Mouse (Mus musculus): ENCODE measurements around the gene Klhdc7a. TPM values are rescaled to one million over a fixed set of nuclear protein-coding genes. Genes with fewer than 3 reads are reported as not detected.
A peak's percentile ranks its signal among the peaks of the same experiment; 100 is the strongest.

The Klhdc7a gene
- polyA plus RNA-seq, 1 experiment from 2014 or later, result 0.60 TPM

DNA sequence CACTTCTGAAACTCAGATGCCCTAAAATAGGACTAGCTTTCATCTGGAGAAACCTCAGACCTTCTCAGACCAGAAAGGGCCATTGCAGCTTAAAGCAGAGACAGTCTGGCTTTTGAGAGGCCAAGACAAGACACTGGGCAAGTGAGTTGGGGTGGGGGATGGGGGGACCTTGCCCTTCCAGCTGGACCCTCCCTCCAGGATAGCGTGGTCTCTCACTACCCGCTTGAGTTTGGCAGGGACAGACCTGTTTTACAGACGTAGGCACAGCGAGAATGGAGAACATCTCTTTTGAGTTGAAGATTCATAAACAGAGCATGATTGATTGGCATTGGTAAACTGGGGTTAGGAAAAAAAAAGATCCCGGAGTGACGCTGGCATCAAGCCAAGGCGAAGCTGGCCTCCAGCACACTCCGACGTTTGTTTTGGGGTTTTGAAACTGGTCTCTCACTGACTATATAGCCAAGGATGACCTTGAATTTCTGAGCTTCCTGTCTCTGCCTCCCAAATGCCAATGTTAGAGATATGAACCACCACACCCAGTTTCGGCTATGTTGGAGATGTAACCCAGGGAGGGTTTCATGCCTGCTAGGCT lies 7.0 kb downstream of the Klhdc7a start:
- Histone ChIP-seq H3K9me3 (replicated peaks) (no peaks in the 10 kb centered on the region), H3K27ac (replicated peaks) (no peak overlapping the region), H3K4me2 (replicated peaks) (no peak overlapping the region), H3K9ac (no peak overlapping the region), H3K36me3 (no peaks in the 10 kb centered on the region), H3K4me3 (replicated peaks) (no peak overlapping the region), H3K27me3 (no peaks in the 10 kb centered on the region), H3K4me1 (no peaks in the 10 kb centered on the region)
- ATAC-seq (ENCODE audit: insufficient number of reproducible peaks, low FRiP score, low TSS enrichment, low read depth), result no peak
- WGBS, result 84% methylated on average over 10 of the region's 10 CpGs

DNA sequence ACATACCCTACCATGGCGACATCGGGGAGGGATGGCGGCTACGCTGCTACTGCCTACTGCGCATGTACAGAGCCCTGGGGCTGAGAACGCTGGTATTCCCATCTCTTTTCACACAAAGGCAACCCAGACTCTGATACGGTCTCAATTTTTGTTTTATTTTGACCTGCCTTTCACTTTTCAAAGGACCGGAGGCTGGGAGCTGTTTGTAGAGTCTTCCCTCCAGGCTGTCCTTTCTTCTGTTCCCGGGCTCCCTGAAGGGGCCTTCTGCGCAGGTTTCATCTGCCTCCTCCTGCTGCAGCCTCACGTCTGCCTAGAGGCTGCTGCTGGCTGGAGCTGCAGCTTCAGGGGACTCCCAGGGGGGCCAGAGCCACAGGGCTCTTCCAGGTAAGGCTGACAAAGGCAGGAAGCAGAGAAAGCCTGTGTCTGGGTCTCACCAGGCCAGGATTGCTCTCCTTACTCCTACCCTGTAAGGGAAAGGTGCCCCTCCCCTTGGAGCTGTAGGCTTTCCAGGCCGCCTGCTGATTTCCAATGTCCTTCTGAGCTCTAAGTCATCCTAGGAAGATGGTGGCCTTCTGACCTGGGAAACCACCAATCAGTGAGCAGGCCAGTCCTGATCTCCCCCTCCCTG lies 7.6 kb downstream of the Klhdc7a start:
- ATAC-seq (ENCODE audit: insufficient number of reproducible peaks, low FRiP score, low TSS enrichment, low read depth), result no peak
- no peaks in the 10 kb centered on the region for H3K4me1 ChIP-seq
- H3K27ac ChIP-seq (replicated peaks), result no peak overlapping the region
- H3K4me2 ChIP-seq (replicated peaks), result no peak overlapping the region
- no peak overlapping the region for H3K4me3 ChIP-seq (replicated peaks)
- H3K36me3 ChIP-seq, result no peaks in the 10 kb centered on the region
- H3K27me3 ChIP-seq, result no peaks in the 10 kb centered on the region
- WGBS, result 72% methylated on average over 12 of the region's 12 CpGs
- no peaks in the 10 kb centered on the region for H3K9me3 ChIP-seq (replicated peaks)
- H3K9ac ChIP-seq, result no peak overlapping the region

DNA sequence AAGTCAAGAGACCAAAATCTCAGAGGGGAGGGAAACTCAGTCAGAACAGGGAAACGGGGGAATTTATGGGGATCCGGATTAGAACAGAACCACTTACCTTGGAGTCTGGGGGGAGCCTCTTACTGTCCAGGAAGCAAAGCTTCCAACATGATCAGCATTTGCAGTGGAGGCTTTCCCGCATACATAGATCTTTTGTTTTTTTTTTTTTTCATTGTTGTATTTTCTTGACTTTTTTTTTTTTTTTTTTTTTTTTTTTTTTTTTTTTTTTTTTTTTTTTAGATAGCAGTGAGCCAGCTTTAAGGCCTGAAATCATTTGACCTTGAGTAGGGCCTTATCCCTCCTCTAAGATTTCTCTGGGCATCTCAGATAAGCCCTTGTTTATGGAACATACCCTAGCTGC lies 8.6 kb downstream of the Klhdc7a start:
- no peak for ATAC-seq (ENCODE audit: insufficient number of reproducible peaks, low FRiP score, low TSS enrichment, low read depth)
- 93% methylated on average over 3 of the region's 3 CpGs for WGBS
- Histone ChIP-seq H3K27ac (replicated peaks) (no peak overlapping the region), H3K4me2 (replicated peaks) (no peak overlapping the region), H3K9ac (no peak overlapping the region), H3K4me3 (replicated peaks) (no peak overlapping the region), H3K9me3 (replicated peaks) (no peaks in the 10 kb centered on the region), H3K4me1 (no peaks in the 10 kb centered on the region), H3K27me3 (no peaks in the 10 kb centered on the region), H3K36me3 (no peaks in the 10 kb centered on the region)

DNA sequence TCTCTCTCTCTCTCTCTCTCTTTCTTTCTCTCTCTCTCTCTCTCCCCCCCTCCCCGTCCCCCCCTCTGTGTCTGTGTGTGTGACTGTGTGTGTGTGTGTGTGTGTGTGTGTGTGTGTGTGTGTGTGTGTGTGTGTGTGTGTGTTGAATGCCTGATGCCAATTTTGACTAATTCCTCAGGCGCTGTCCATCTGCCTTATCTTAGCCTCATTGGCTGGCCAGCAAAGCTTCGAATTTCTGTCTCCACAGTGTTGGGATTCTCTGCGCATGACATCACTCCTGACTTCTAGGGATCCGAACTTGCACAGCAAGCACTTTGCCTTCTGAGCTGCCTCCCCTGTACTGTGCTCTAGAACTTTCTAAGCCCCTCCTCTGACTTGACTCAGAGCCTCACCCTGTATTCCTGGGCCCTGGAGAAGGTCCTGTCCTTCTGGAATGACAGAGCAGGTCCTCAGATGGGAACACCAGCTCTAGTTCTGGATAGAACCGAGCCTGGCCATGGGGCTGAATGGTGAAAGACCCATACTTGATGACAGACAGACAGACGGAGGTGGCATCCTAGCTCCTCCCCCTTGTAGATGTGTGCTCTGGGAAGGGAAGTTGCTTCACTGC lies 16.8 kb downstream of the Klhdc7a start:
- ATAC-seq (ENCODE audit: insufficient number of reproducible peaks, low FRiP score, low TSS enrichment, low read depth), result peak; percentile 54; the same call in 1 of the 2 replicates
- H3K36me3 ChIP-seq, result no peaks in the 10 kb centered on the region
- H3K9ac ChIP-seq, result no peak overlapping the region
- no peaks in the 10 kb centered on the region for H3K9me3 ChIP-seq (replicated peaks)
- H3K4me2 ChIP-seq (replicated peaks), result peak overlapping the region; percentile 50; the same call in 1 of the 2 replicates
- no peaks in the 10 kb centered on the region for H3K27me3 ChIP-seq
- H3K4me3 ChIP-seq (replicated peaks), result no peak overlapping the region
- peaks cover 16% of the 10 kb centered on the region for H3K4me1 ChIP-seq
- no peak overlapping the region for H3K27ac ChIP-seq (replicated peaks)
- 45% methylated on average over 6 of the region's 7 CpGs for WGBS

DNA sequence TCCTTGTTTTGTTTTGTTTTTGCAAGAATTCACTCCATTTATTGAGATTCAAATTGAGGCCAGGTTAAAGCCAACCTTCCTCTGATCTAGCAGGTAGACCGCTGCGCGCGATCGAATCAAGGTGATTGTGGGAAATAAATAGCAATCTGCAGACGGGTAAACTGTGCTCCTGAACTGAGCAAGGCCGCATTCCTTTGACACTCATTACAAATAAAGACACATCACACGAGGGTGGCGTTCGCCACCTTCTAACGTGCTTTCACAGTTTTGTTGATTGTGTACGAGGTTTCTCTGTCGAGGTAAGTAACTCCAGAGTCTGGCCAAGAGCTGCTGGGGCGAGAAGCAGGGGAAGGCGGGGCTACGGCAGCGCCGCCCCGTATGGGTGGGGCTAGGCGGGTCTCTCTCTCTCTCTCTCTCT lies 17.4 kb downstream of the Klhdc7a start:
- Histone ChIP-seq H3K27me3 (no peaks in the 10 kb centered on the region), H3K36me3 (no peaks in the 10 kb centered on the region), H3K4me3 (replicated peaks) (peak overlapping the region; percentile 26), H3K27ac (replicated peaks) (no peak overlapping the region), H3K4me2 (replicated peaks) (peak overlapping the region; percentile 50), H3K9ac (no peak overlapping the region), H3K9me3 (replicated peaks) (no peaks in the 10 kb centered on the region), H3K4me1 (peaks cover 16% of the 10 kb centered on the region)
- no peak for ATAC-seq (ENCODE audit: insufficient number of reproducible peaks, low FRiP score, low TSS enrichment, low read depth)
- 1% methylated on average over 20 of the region's 20 CpGs for WGBS

DNA sequence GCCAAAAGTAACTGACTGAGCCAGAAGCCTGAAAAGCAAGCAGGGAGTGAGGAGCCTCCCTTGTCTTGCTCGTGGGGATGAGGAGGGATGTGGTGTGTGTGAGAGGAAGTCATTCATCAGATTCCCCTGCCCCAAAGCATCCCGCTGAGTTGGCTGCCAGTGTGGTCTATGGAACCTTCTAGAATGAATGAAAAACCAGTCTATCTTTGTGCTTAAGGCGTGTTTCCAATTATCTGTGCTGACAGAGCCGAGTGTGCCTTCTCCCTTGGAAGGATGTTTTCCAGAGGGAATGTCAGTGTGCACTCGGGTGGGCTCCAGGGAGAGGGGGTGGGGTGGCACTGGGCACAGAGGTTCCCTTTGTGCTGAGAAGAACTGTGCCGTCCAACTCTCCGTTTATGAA lies 19.2 kb downstream of the Klhdc7a start:
- no peaks in the 10 kb centered on the region for H3K9me3 ChIP-seq (replicated peaks)
- H3K4me1 ChIP-seq, result peaks cover 16% of the 10 kb centered on the region
- H3K4me3 ChIP-seq (replicated peaks), result no peak overlapping the region
- WGBS, result 10% methylated on average over 7 of the region's 7 CpGs
- peak overlapping the region; percentile 5; the same call in 1 of the 2 replicates for H3K27ac ChIP-seq (replicated peaks)
- H3K4me2 ChIP-seq (replicated peaks), result no peak overlapping the region
- no peak overlapping the region for H3K9ac ChIP-seq
- no peaks in the 10 kb centered on the region for H3K27me3 ChIP-seq
- ATAC-seq (ENCODE audit: insufficient number of reproducible peaks, low FRiP score, low TSS enrichment, low read depth), result peak; percentile 21; the same call in 1 of the 2 replicates
- H3K36me3 ChIP-seq, result no peaks in the 10 kb centered on the region

DNA sequence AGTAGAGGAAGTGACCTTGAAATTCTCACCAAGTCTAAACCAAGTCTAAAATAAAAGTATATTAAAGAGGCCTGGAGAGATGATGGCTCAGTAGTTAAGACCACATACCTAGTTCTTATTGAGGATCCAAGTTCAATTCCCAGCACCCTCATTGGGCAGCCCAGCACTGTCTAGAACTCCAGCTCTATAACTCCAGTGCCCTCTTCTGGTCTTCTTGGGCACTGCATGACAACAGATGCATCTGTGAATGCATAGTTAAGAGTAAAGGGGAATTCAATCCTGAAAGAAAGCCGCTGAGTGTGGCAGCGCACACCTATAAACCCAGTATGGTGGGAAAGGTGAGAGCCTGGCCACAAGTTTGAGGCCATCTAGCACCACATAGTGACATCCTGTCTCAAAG lies 20.5 kb downstream of the Klhdc7a start:
- Histone ChIP-seq H3K4me2 (replicated peaks) (no peak overlapping the region), H3K27me3 (no peaks in the 10 kb centered on the region), H3K36me3 (no peaks in the 10 kb centered on the region), H3K4me3 (replicated peaks) (no peak overlapping the region), H3K4me1 (peaks cover 16% of the 10 kb centered on the region), H3K9ac (no peak overlapping the region), H3K27ac (replicated peaks) (no peak overlapping the region), H3K9me3 (replicated peaks) (no peaks in the 10 kb centered on the region)
- WGBS, result 97% methylated on average over 2 of the region's 2 CpGs
- ATAC-seq (ENCODE audit: insufficient number of reproducible peaks, low FRiP score, low TSS enrichment, low read depth), result no peak

DNA sequence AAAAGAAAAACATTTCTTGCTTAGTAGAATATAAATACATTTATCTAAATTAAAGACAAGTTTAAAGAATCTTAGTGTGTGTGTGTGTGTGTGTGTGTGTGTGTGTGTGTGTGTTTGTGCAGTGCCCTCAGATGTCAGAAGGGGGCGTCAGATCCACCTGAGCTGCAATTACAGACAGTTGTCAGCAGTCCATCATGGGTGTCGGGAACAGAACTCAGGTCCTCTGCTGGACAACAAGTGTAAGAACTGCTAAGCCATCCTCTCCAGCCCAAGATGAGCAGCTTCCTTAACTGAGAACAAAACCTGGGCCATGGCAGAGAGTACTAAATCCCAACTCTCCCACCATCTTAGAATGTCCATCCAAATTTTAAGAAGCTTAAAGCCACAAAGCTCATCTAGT lies 26.0 kb downstream of the Klhdc7a start:
- no peaks in the 10 kb centered on the region for H3K4me1 ChIP-seq
- H3K4me2 ChIP-seq (replicated peaks), result no peak overlapping the region
- no peaks in the 10 kb centered on the region for H3K36me3 ChIP-seq
- no peak overlapping the region for H3K9ac ChIP-seq
- no peak overlapping the region for H3K4me3 ChIP-seq (replicated peaks)
- no peak overlapping the region for H3K27ac ChIP-seq (replicated peaks)
- no peak for ATAC-seq (ENCODE audit: insufficient number of reproducible peaks, low FRiP score, low TSS enrichment, low read depth)
- no peaks in the 10 kb centered on the region for H3K9me3 ChIP-seq (replicated peaks)
- no peaks in the 10 kb centered on the region for H3K27me3 ChIP-seq
- 70% methylated on average over 2 of the region's 2 CpGs for WGBS

DNA sequence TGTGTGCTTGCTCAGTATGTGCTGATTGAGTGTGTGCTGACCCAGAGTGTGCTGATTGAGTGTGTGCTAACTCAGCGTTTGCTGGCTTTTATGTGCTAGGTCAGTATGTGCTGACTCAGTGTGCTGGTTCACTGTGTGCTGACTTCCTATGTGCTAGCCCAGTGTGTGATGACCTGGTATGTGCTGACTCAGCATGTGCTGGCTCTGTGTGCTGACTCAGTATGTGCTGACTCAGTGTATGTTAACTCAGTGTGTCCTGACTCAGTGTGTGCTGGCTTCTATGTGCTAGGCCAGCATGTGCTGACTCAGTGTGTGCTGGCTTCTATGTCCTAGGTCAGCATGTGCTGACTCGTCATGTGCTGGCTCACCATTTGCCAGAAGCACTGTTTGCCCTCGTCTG lies 32.3 kb downstream of the Klhdc7a start:
- WGBS, result 73% methylated on average over 3 of the region's 3 CpGs
- Histone ChIP-seq H3K4me1 (peaks cover 19% of the 10 kb centered on the region), H3K9me3 (replicated peaks) (no peaks in the 10 kb centered on the region), H3K9ac (no peak overlapping the region), H3K27me3 (no peaks in the 10 kb centered on the region; the same call in 1 of the 2 replicates), H3K4me3 (replicated peaks) (no peak overlapping the region), H3K4me2 (replicated peaks) (no peak overlapping the region), H3K27ac (replicated peaks) (no peak overlapping the region), H3K36me3 (no peaks in the 10 kb centered on the region)
- ATAC-seq (ENCODE audit: insufficient number of reproducible peaks, low FRiP score, low TSS enrichment, low read depth), result no peak

DNA sequence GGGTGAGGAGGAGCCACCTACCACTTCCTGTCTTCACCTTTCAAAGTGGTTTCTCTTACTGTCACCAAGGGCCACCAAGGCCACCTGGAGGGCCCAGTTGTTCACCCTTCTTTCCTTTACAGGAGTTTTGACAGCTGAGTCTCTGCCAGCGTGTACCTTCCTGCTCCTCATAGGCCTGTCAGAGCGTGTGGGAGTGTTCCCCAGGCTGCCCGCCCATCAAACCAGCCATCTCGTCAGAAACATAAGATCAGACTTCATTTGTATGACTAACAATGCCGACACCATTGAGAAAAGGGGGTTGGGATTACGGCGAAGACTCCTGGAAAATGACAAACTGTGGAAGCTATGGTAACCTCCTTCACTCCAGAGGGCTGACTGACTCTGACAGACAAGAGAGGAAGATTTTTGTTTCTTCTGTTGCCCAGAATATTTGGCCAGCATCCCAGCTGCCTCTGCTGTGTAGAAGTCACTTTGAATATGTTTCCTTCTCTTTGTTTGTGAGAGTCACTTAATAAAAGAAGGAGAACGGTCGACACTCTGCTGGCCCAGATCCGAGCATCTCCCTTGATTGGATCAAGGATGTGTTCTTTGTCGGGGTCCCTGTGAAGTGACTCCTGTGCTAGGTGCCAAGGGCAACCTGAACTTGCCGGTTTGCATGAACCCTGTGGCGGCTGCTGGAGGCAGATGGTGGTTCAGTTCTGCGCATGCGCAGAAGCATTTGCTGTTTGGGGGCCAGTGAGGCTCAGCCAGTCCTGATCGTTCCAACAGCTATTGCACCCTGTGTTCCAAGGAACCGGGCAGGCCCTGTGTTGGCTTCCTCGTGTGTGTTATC lies 34.6 kb downstream of the Klhdc7a start:
- H3K36me3 ChIP-seq, result no peaks in the 10 kb centered on the region
- H3K4me1 ChIP-seq, result peaks cover 19% of the 10 kb centered on the region
- ATAC-seq (ENCODE audit: insufficient number of reproducible peaks, low FRiP score, low TSS enrichment, low read depth), result 0 out of 2 replicates have a peak, but pooled peaks have one; percentile 17
- H3K27ac ChIP-seq (replicated peaks), result peak overlapping the region; percentile 73
- H3K9me3 ChIP-seq (replicated peaks), result no peaks in the 10 kb centered on the region
- 42% methylated on average over 18 of the region's 18 CpGs for WGBS
- no peak overlapping the region for H3K9ac ChIP-seq
- peaks cover 10% of the 10 kb centered on the region for H3K27me3 ChIP-seq
- H3K4me2 ChIP-seq (replicated peaks), result peak overlapping the region; percentile 6; the same call in 1 of the 2 replicates
- no peak overlapping the region for H3K4me3 ChIP-seq (replicated peaks)
